Mouse (Mus musculus) myocyte (in vitro differentiated cells): ENCODE data around the gene Acsbg2.

Experiments used
- MYOG ChIP-seq, 3 experiments: IDR thresholded peaks; one replicate each; pipeline ENCODE4 v1.6.1; 2011; ENCODE audit warnings: control low read depth in 2 of 3, low read depth in 2 of 3, mild to moderate bottlenecking in 2 of 3; ENCODE audit not compliant: insufficient read length in 2 of 3, control insufficient read depth in 1 of 3, insufficient read depth in 1 of 3
- POLR2A ChIP-seq: IDR thresholded peaks from one replicate; pipeline ENCODE4 v1.6.1; 2011; ENCODE audit warnings: low read depth, mild to moderate bottlenecking, control low read depth, moderate library complexity; ENCODE audit not compliant: insufficient read length
- POLR2AphosphoS2 ChIP-seq: IDR thresholded peaks from one replicate; pipeline ENCODE4 v1.6.1; 2011; ENCODE audit warnings: low read depth, control low read depth; ENCODE audit not compliant: insufficient read length

- TF ChIP-seq POLR2A (no peak), POLR2AphosphoS2 (no peak), MYOG (IDR thresholded peaks at IDR 0.05; ENCODE audit: control insufficient read depth in 1 of 3, insufficient read depth in 1 of 3, insufficient read length in 2 of 3, low read depth in 2 of 3) (no peak)
These were observed 15.8 kb upstream of the Acsbg2 start for GRCm38 (mm10) chr17:56890018-56890417.
